Mouse (Mus musculus) spleen, adult 2 months (tissue): ENCODE data around the gene Clstn2. TPM values are rescaled to one million over a fixed set of nuclear protein-coding genes. Genes with fewer than 3 reads are reported as not detected.

ENCODE experiments used
- DNase-seq, 2 experiments: peaks; one replicate each; pipeline versions ENCODE4 v3.0.0 to v3.0.0-alpha.2; 2012 to 2021; ENCODE audit warnings: low spot score in 2 of 2, low read depth in 1 of 2
- H3K27ac ChIP-seq: fragments of 200-500 bp; 2 replicates; pipeline ENCODE4 v1.5.1; 2012; ENCODE audit warnings: low read length, inconsistent platforms; ENCODE audit not compliant: insufficient read depth
- H3K27me3 ChIP-seq: fragments of 200-500 bp; 2 replicates; pipeline ENCODE4 v1.6.1; 2012; ENCODE audit warnings: mild to moderate bottlenecking, moderate library complexity, low read length, inconsistent platforms; ENCODE audit not compliant: control insufficient read depth, insufficient read depth
- H3K36me3 ChIP-seq: fragments of 200-500 bp; 2 replicates; pipeline ENCODE4 v1.6.1; 2012; ENCODE audit warnings: mild to moderate bottlenecking, low read length, inconsistent platforms; ENCODE audit not compliant: control insufficient read depth, insufficient read depth
- H3K4me1 ChIP-seq: fragments of 200-500 bp; 2 replicates; pipeline ENCODE4 v1.6.1; 2011; ENCODE audit warnings: inconsistent platforms; ENCODE audit not compliant: control insufficient read depth, insufficient read depth, insufficient read length
- H3K4me3 ChIP-seq: fragments of 200-500 bp; 2 replicates; pipeline ENCODE4 v1.5.1; 2011; ENCODE audit warnings: mild to moderate bottlenecking, inconsistent platforms; ENCODE audit not compliant: insufficient read depth, insufficient read length; ENCODE audit errors: extremely low read depth
- CTCF ChIP-seq: fragments of 200-500 bp; IDR thresholded peaks from 2 replicates; pipeline ENCODE4 v1.5.1; 2011; ENCODE audit warnings: mild to moderate bottlenecking, inconsistent platforms; ENCODE audit not compliant: insufficient read depth, insufficient read length, insufficient replicate concordance; ENCODE audit errors: extremely low read depth
- POLR2A ChIP-seq: fragments of 200-500 bp; IDR thresholded peaks from 2 replicates; pipeline ENCODE4 v1.6.1; 2011; ENCODE audit warnings: low read depth, low read length, inconsistent platforms
- WGBS: fragments of 180-500 bp; shearing (Covaris S2); methylation state at CpG from one replicate; pipeline ENCODE4 v1.1.7; 2018; 5-methylcytosine and 5-hydroxymethylcytosine counted together
- polyA plus RNA-seq: library from polyadenylated mRNA; depleted of rRNA; stranded (reverse); fragments of >200 nt; gene quantifications from 2 replicates; pipeline ENCODE4 v1.2.3, GENCODE M21; 2012

The Clstn2 gene
- polyA plus RNA-seq, 1 experiment: 0.58 TPM

- Histone ChIP-seq H3K27ac (no peak overlapping the region), H3K27me3 (no peaks in the 10 kb centered on the region), H3K4me1 (no peaks in the 10 kb centered on the region), H3K4me3 (no peak overlapping the region), H3K36me3 (no peaks in the 10 kb centered on the region)
- WGBS: 88% methylated on average over 8 of the region's 8 CpGs
- DNase-seq: no peak
- TF ChIP-seq POLR2A (no peak), CTCF (no peak)
These were observed 362.3 kb downstream of the Clstn2 start for GRCm38 (mm10) chr9:97670666-97671065.

- 80% methylated on average over 4 of the region's 4 CpGs for WGBS
These were observed 372.0 kb downstream of the Clstn2 start for GRCm38 (mm10) chr9:97660989-97661388.

DNA sequence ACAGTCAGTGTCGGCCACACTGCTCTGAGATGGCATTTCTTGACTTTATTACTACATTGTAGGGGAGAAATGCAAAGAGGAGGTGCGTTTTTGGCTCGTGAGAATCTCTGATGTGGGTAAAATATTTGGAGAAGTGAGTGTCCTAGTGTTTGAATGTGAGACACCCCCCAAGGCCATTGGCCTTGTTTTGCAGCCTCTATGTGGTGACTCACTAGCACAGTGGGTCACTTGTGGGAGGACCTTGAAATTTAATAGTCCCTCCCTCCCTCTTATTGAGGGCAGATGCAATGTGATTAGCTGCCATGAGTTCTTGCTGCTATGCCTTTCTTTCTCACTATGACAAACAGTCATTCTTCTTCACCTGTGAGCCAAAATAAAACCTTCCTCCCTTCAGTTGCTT is 374.2 kb downstream of the Clstn2 start:
- H3K36me3 ChIP-seq: no peaks in the 10 kb centered on the region
- no peak for DNase-seq
- WGBS: 69% methylated on average over 3 of the region's 3 CpGs
- no peak overlapping the region for H3K27ac ChIP-seq
- H3K4me3 ChIP-seq: no peak overlapping the region
- TF ChIP-seq POLR2A (no peak), CTCF (no peak)
- no peaks in the 10 kb centered on the region for H3K27me3 ChIP-seq
- H3K4me1 ChIP-seq: no peaks in the 10 kb centered on the region

More at GRCm38 (mm10) chr9:97660989-97661388, 372.0 kb downstream of the Clstn2 start:
- TF ChIP-seq POLR2A (no peak), CTCF (no peak)
- Histone ChIP-seq H3K4me3 (no peak overlapping the region), H3K4me1 (no peaks in the 10 kb centered on the region), H3K27me3 (no peaks in the 10 kb centered on the region), H3K36me3 (no peaks in the 10 kb centered on the region), H3K27ac (no peak overlapping the region)
- no peak for DNase-seq

- H3K27ac ChIP-seq: no peak overlapping the region
- 90% methylated on average over 3 of the region's 3 CpGs for WGBS
- no peaks in the 10 kb centered on the region for H3K36me3 ChIP-seq
- no peaks in the 10 kb centered on the region for H3K4me1 ChIP-seq
- no peak for TF ChIP-seq CTCF
- TF ChIP-seq POLR2A: no peak
- no peak overlapping the region for H3K4me3 ChIP-seq
- no peaks in the 10 kb centered on the region for H3K27me3 ChIP-seq
- no peak for DNase-seq
These were observed 384.6 kb downstream of the Clstn2 start for GRCm38 (mm10) chr9:97648409-97648808.

DNA sequence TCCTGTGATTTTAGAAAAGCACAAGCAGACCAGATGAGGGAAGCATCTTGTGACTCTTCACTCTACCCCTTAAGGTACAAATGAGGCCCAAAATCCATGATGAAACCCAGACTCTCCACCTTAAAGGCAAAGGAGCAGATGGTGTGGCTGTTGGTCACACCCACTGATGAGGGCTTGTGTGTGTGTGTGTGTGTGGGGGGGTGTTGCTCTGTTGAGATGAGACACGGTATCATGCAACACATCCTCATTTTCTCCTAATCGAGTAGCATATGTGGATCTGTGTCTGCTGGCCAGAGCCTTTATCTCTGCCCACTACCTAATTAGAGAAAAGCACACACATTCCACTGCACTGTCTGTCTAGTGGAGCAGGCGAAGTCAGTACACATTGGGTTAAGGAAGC is 387.2 kb downstream of the Clstn2 start:
- no peaks in the 10 kb centered on the region for H3K4me1 ChIP-seq
- no peak overlapping the region for H3K27ac ChIP-seq
- no peaks in the 10 kb centered on the region for H3K36me3 ChIP-seq
- H3K4me3 ChIP-seq: no peak overlapping the region
- TF ChIP-seq POLR2A (no peak), CTCF (no peak)
- H3K27me3 ChIP-seq: no peaks in the 10 kb centered on the region
- no peak for DNase-seq
- 90% methylated on average over 3 of the region's 3 CpGs for WGBS

GRCm38 (mm10) chr9:97642396-97642795 is 390.6 kb downstream of the Clstn2 start:
- no peak for DNase-seq
- WGBS: 32% methylated on average over 7 of the region's 7 CpGs
- no peak overlapping the region for H3K4me3 ChIP-seq
- no peak for TF ChIP-seq POLR2A
- no peak for TF ChIP-seq CTCF
- no peaks in the 10 kb centered on the region for H3K4me1 ChIP-seq
- no peak overlapping the region for H3K27ac ChIP-seq
- no peaks in the 10 kb centered on the region for H3K36me3 ChIP-seq
- H3K27me3 ChIP-seq: no peaks in the 10 kb centered on the region

GRCm38 (mm10) chr9:97639967-97640549 is 392.9 kb downstream of the Clstn2 start:
- no peaks in the 10 kb centered on the region for H3K36me3 ChIP-seq
- TF ChIP-seq CTCF (no peak), POLR2A (no peak)
- DNase-seq: no peak
- H3K4me3 ChIP-seq: no peak overlapping the region
- H3K4me1 ChIP-seq: no peaks in the 10 kb centered on the region
- 86% methylated on average over 6 of the region's 6 CpGs for WGBS
- H3K27me3 ChIP-seq: no peaks in the 10 kb centered on the region
- no peak overlapping the region for H3K27ac ChIP-seq
